ENCODE assay signal across 8 mouse cellular contexts in the genomic region with DNA sequence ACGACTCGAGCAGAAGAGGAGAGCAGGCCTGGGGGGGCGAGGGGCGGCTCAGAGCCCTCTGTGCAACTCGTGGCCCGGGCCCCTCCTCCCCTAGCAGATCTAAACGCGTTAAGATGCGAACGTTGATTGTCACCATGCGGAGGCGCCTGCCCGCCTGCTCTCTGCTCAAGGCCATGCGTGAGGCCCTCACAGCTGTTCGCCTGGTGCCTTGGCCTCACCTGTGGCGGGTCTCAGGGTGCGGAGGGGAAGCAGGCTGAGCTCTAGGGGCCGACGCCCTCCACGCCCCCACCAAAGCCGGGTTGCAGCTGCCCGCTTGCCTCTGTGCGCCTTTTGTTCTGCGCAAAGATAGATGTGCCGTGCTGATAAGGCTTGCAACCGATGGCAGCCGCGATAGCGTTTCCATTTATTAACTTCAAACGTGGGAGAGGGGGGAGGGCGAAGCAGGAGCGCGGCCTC. TPM values are rescaled to one million over a fixed set of nuclear protein-coding genes. Genes with fewer than 3 reads are reported as not detected.
DNase-seq lines count a peak whose midpoint lies in the region; ATAC-seq lines count a peak whose summit lies in the region.

No protein-coding gene starts in this region.

- H3K27me3 ChIP-seq in liver, embryonic 11.5 days (replicated peaks; ENCODE audit: control insufficient read depth, insufficient read depth, low read length), result no peaks in the 10 kb centered on the region

- peak overlapping the region; percentile 97 for H3K4me2 ChIP-seq in liver, embryonic 11.5 days

- ATAC-seq in frontal cortex, adult (ENCODE audit: low TSS enrichment), result no peak
- ATAC-seq in liver, embryonic 11.5 days (replicated peaks; ENCODE audit: low FRiP score), result no peak

- peak overlapping the region; percentile 99 for H3K4me3 ChIP-seq in liver, embryonic 11.5 days (ENCODE audit: low read depth, low read length)

- H3K4me1 ChIP-seq in liver, embryonic 11.5 days (replicated peaks; ENCODE audit: control insufficient read depth, insufficient read depth, low read length), result peaks cover 60% of the 10 kb centered on the region

- H3K9ac ChIP-seq in liver, embryonic 11.5 days (ENCODE audit: low read depth, low read length), result peak overlapping the region; percentile 99

- peaks cover 8% of the 10 kb centered on the region for H3K36me3 ChIP-seq in liver, embryonic 11.5 days (ENCODE audit: control insufficient read depth, insufficient read depth, low read length)

- H3K27ac ChIP-seq in liver, embryonic 11.5 days (ENCODE audit: low read depth, low read length), result peak overlapping the region; percentile 99

- WGBS in liver, embryonic 11.5 days, result under 1% methylated on average over 33 of the region's 33 CpGs

- peak; percentile 54 to 57 for DNase-seq in frontal cortex, postnatal 10 days (ENCODE audit: low spot score in 2 of 2)
- peak; percentile 77 for DNase-seq in brain, adult 2 months (ENCODE audit: low read depth, low spot score)
- DNase-seq in forelimb bud, embryonic 11.5 days (ENCODE audit: low read depth, low spot score), result peak; percentile 38
- DNase-seq in kidney, adult 18-20 months, result peak; percentile 61
- DNase-seq in liver, embryonic 11.5 days (ENCODE audit: low spot score), result peak; percentile 78
- DNase-seq in neural tube, embryonic 10.5 days (ENCODE audit: extremely low spot score, low spot score), result peak; percentile 77
- DNase-seq in thymus, postnatal 25 days, result peak; percentile 82

- no peaks in the 10 kb centered on the region for H3K9me3 ChIP-seq in liver, embryonic 11.5 days (ENCODE audit: control insufficient read depth, low read length)

RNA-seq across cellular contexts. Expression of a gene that starts 2.3 kb away (rescaled TPM):
- polyA plus RNA-seq in liver, embryonic 11.5 days (2014; fragmentation: Nextera tagmentation; extraction: Ambion mirVana), result 22.7 and 26.5 TPM in 2 replicates
